Mouse (Mus musculus) hindbrain, embryonic 10.5 days (tissue): ENCODE results near the gene Olfr1168. TPM values are rescaled to one million over a fixed set of nuclear protein-coding genes. Genes with fewer than 3 reads are reported as not detected.
"Not testable (repeated sequence)": the region's sequence is repeated elsewhere in the genome, so short reads cannot be mapped to it uniquely, and the experiment has no call there.

Experiments
- DNase-seq: peaks from one replicate; pipeline ENCODE4 v3.0.0-alpha.2; 2017; ENCODE audit warnings: low spot score
- H3K27ac ChIP-seq: fragments of 300-500 bp; sonication (generic); 2 replicates; pipeline ENCODE4 v1.5.1; 2016; ENCODE audit warnings: mild to moderate bottlenecking, moderate library complexity
- H3K27me3 ChIP-seq: fragments of 300-500 bp; sonication (generic); 2 replicates; pipeline ENCODE4 v1.6.1; 2016; ENCODE audit warnings: mild to moderate bottlenecking; ENCODE audit not compliant: poor library complexity, insufficient read depth, severe bottlenecking
- H3K36me3 ChIP-seq: fragments of 300-500 bp; sonication (generic); 2 replicates; pipeline ENCODE4 v1.6.1; 2016; ENCODE audit warnings: mild to moderate bottlenecking, moderate library complexity
- H3K4me1 ChIP-seq: fragments of 300-500 bp; sonication (generic); replicated peaks from 2 replicates; pipeline ENCODE4 v1.6.1; 2016; ENCODE audit warnings: mild to moderate bottlenecking
- H3K4me3 ChIP-seq: fragments of 300-500 bp; sonication (generic); 2 replicates; pipeline ENCODE4 v1.5.1; 2016; ENCODE audit warnings: mild to moderate bottlenecking, moderate library complexity
- H3K9me3 ChIP-seq: fragments of 300-500 bp; sonication (generic); 2 replicates; pipeline ENCODE4 v1.6.1; 2016; ENCODE audit warnings: mild to moderate bottlenecking, moderate library complexity
- WGBS: fragments of 180-500 bp; shearing (Covaris S2); methylation state at CpG from one replicate; pipeline ENCODE4 v1.1.7; 2016; 5-methylcytosine and 5-hydroxymethylcytosine counted together
- polyA plus RNA-seq: library from polyadenylated mRNA; unstranded; fragments of >200 nt; fragmentation: Nextera tagmentation; extraction: Ambion mirVana; gene quantifications from 2 replicates; pipeline ENCODE4 v1.2.1, GENCODE M21; 2016

Olfr1168 gene
- not detected in 2 replicates for polyA plus RNA-seq

- Histone ChIP-seq H3K27ac (no peak within 1 kb of the TSS), H3K9me3 (no peaks in the 10 kb centered on the region), H3K27me3 (no peaks in the 10 kb centered on the region), H3K36me3 (no peaks in the 10 kb centered on the region), H3K4me3 (no peak within 1 kb of the TSS), H3K4me1 (no peaks in the 10 kb centered on the region)
- 92% methylated on average over 2 of the region's 2 CpGs for WGBS
- no peak for DNase-seq
Measured at GRCm38 (mm10) chr2:88181580-88181979, at the start of gene Olfr1168. TSS of gene Olfr1168 (plus strand) at chr2:88181880.

- H3K36me3 ChIP-seq, H3K27me3 ChIP-seq, H3K27ac ChIP-seq, H3K4me1 ChIP-seq, DNase-seq, H3K4me3 ChIP-seq, H3K9me3 ChIP-seq: not testable (repeated sequence)
- WGBS: 94% methylated on average over 1 of the region's 1 CpGs
Measured at GRCm38 (mm10) chr2:88155093-88155492, 26.6 kb upstream of the Olfr1168 start, which contains the start of gene Olfr1167. TSS of gene Olfr1167 (minus strand) at chr2:88155193.

- H3K9me3 ChIP-seq: no peaks in the 10 kb centered on the region
- DNase-seq: no peak
- no peaks in the 10 kb centered on the region for H3K4me1 ChIP-seq
- H3K27ac ChIP-seq: no peak overlapping the region
- no peaks in the 10 kb centered on the region for H3K36me3 ChIP-seq
- no peak overlapping the region for H3K4me3 ChIP-seq
- H3K27me3 ChIP-seq: no peaks in the 10 kb centered on the region
- WGBS: 89% methylated on average over 1 of the region's 1 CpGs
Measured at GRCm38 (mm10) chr2:88220784-88221183, 39.1 kb downstream of the Olfr1168 start.

DNA sequence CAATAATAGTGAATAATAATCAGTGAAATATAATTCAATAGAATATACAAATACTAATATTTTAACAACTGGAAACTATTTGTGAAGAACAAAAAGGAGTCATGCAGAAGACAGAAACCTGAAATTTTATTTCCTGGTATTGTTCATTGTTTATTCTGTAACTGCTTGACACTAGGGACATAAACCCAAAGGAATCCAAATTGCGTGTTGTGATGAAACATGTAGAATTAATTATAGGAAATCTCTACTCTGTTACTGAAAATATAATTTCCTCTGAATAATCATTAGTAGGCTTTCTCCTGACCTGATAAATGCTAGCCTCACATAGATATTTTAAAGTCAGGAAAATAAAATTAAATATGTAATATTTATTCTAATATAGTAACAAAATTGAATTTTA, 46.6 kb downstream of the Olfr1168 start, which contains the start of gene Olfr1170:
Olfr1170 (minus strand) TSS at position 101 of the 400 bp plus-strand sequence.
- Histone ChIP-seq H3K27ac (no peak within 1 kb of the TSS), H3K27me3 (no peaks in the 10 kb centered on the region), H3K36me3 (no peaks in the 10 kb centered on the region), H3K9me3 (no peaks in the 10 kb centered on the region), H3K4me3 (no peak within 1 kb of the TSS), H3K4me1 (no peaks in the 10 kb centered on the region)
- 92% methylated on average over 1 of the region's 1 CpGs for WGBS
- no peak for DNase-seq

Other genes with a start within 250 kb of the Olfr1168 start
- not detected in 2 replicates for gene Olfr1155, start 236.7 kb upstream of the Olfr1168 start, polyA plus RNA-seq
- gene Olfr1156, start 228.8 kb upstream of the Olfr1168 start, polyA plus RNA-seq: not detected in 2 replicates
- gene Olfr1157, start 213.6 kb upstream of the Olfr1168 start, polyA plus RNA-seq: not detected in 2 replicates
- gene Olfr74, start 207.2 kb upstream of the Olfr1168 start, polyA plus RNA-seq: not detected in 2 replicates
- not detected in 2 replicates for gene Olfr1158, start 191.8 kb upstream of the Olfr1168 start, polyA plus RNA-seq
- gene Olfr1160, start 173.6 kb upstream of the Olfr1168 start, polyA plus RNA-seq: not detected in 2 replicates
- not detected in 2 replicates for gene Olfr1161, start 159.1 kb upstream of the Olfr1168 start, polyA plus RNA-seq
- not detected in 2 replicates for gene Olfr73, start 144.2 kb upstream of the Olfr1168 start, polyA plus RNA-seq
- not detected in 2 replicates for gene Olfr1162, start 130.8 kb upstream of the Olfr1168 start, polyA plus RNA-seq
- not detected in 2 replicates for gene Olfr1163, start 110.0 kb upstream of the Olfr1168 start, polyA plus RNA-seq
- not detected in 2 replicates for gene Olfr1164, start 87.9 kb upstream of the Olfr1168 start, polyA plus RNA-seq
- gene Olfr1166, start 53.6 kb upstream of the Olfr1168 start, polyA plus RNA-seq: not detected in 2 replicates
- gene Olfr1167, start 26.7 kb upstream of the Olfr1168 start, polyA plus RNA-seq: not detected in 2 replicates
- not detected in 2 replicates for gene Olfr1170, start 46.5 kb downstream of the Olfr1168 start, polyA plus RNA-seq
- gene Olfr1173, start 98.0 kb downstream of the Olfr1168 start, polyA plus RNA-seq: not detected in 2 replicates
- not detected in 2 replicates for gene Olfr1174-ps, start 133.3 kb downstream of the Olfr1168 start, polyA plus RNA-seq
- not detected in 2 replicates for gene Olfr1175-ps, start 145.3 kb downstream of the Olfr1168 start, polyA plus RNA-seq
- not detected in 2 replicates for gene Olfr1176, start 154.8 kb downstream of the Olfr1168 start, polyA plus RNA-seq
- not detected in 2 replicates for gene Olfr1177-ps, start 164.6 kb downstream of the Olfr1168 start, polyA plus RNA-seq
- gene Olfr1178, start 205.2 kb downstream of the Olfr1168 start, polyA plus RNA-seq: not detected in 2 replicates
- gene Olfr1179, start 224.6 kb downstream of the Olfr1168 start, polyA plus RNA-seq: not detected in 2 replicates
- not detected in 2 replicates for gene Olfr1180, start 237.3 kb downstream of the Olfr1168 start, polyA plus RNA-seq
- gene Olfr1181, start 244.3 kb downstream of the Olfr1168 start, polyA plus RNA-seq: not detected in 2 replicates